Comparison of ENCODE assay signal across 31 mouse cellular contexts in the genomic region with DNA sequence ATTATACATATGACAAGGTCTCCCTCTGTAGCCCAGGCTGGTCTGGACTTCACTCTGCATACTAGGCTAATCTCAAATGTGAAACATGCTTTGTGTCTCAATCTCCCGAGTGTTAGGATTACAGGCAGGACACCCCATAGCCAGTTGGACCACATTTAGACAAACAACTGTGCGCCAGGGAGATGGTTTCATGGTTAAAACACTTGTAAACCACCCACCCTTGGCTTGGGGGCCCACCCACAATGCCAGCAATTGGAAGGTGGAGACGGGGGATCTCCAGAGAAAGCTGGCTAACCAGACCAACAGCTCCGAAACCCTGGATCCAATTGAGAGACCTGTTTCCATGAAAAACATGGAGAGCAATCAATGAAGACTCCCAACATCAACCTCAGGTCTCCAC. TPM values are rescaled to one million over a fixed set of nuclear protein-coding genes. Genes with fewer than 3 reads are reported as not detected.
"Had no signal": no experiment of that assay in that cellular context is flagged by ENCODE, and none has a peak within 500 bp of the region (broad histone marks: within the 10 kb centered on the region; RNA-seq: fewer than 3 reads in every experiment).

No protein-coding gene starts in this region.

- DNase-seq: left cerebral cortex, postnatal 4 days; liver; liver, embryonic 13.5 days; liver, postnatal 0 days; lung, adult 2 months; lung, postnatal 14 days had no signal

- H3K36me3 ChIP-seq: limb, embryonic 10.5 days; limb, embryonic 12.5 days; limb, embryonic 13.5 days; limb, embryonic 15.5 days; liver, embryonic 12.5 days; liver, embryonic 13.5 days; liver, embryonic 15.5 days; lung, embryonic 15.5 days; midbrain, embryonic 10.5 days; midbrain, embryonic 12.5 days; midbrain, embryonic 13.5 days; midbrain, embryonic 15.5 days had no signal

- H3K27ac ChIP-seq: limb, embryonic 10.5 days; limb, embryonic 12.5 days; limb, embryonic 13.5 days; limb, embryonic 15.5 days; liver, embryonic 12.5 days; liver, embryonic 13.5 days; liver, embryonic 14.5 days; liver, embryonic 15.5 days; lung, embryonic 15.5 days; macrophage; midbrain, embryonic 10.5 days; midbrain, embryonic 12.5 days; midbrain, embryonic 13.5 days; midbrain, embryonic 15.5 days had no signal

- H3K9me3 ChIP-seq: limb, embryonic 10.5 days; limb, embryonic 12.5 days; limb, embryonic 13.5 days; limb, embryonic 15.5 days; liver, embryonic 12.5 days; liver, embryonic 13.5 days; liver, embryonic 15.5 days; lung, embryonic 15.5 days; megakaryocyte, embryonic 14.5 days; midbrain, embryonic 10.5 days; midbrain, embryonic 12.5 days; midbrain, embryonic 13.5 days; midbrain, embryonic 15.5 days had no signal

- H3K4me3 ChIP-seq: limb, embryonic 10.5 days; limb, embryonic 12.5 days; limb, embryonic 13.5 days; limb, embryonic 15.5 days; liver, embryonic 12.5 days; liver, embryonic 13.5 days; liver, embryonic 15.5 days; lung, embryonic 15.5 days; megakaryocyte, embryonic 14.5 days; midbrain, embryonic 10.5 days; midbrain, embryonic 12.5 days; midbrain, embryonic 13.5 days; midbrain, embryonic 15.5 days; myocyte had no signal

- H3K4me2 ChIP-seq: limb, embryonic 12.5 days; limb, embryonic 13.5 days; limb, embryonic 15.5 days; liver, embryonic 11.5 days; liver, embryonic 12.5 days; liver, embryonic 13.5 days; liver, embryonic 15.5 days; lung, embryonic 14.5 days; lung, embryonic 15.5 days; midbrain, embryonic 11.5 days; midbrain, embryonic 12.5 days; midbrain, embryonic 13.5 days; midbrain, embryonic 15.5 days had no signal

- H3K9ac ChIP-seq: limb, embryonic 12.5 days; limb, embryonic 13.5 days; limb, embryonic 15.5 days; liver, embryonic 12.5 days; liver, embryonic 13.5 days; liver, embryonic 14.5 days; liver, embryonic 15.5 days; liver, postnatal 0 days; lung, embryonic 14.5 days; lung, embryonic 15.5 days; midbrain, embryonic 12.5 days; midbrain, embryonic 13.5 days; midbrain, embryonic 15.5 days had no signal

- ATAC-seq: liver, embryonic 12.5 days; liver, postnatal 0 days; midbrain, embryonic 13.5 days; midbrain, embryonic 15.5 days; midbrain, embryonic 16.5 days had no signal

RNA-seq across cellular contexts. Expression of gene Ttc9, which starts 3.0 kb away (rescaled TPM):
- total RNA-seq: liver, adult 2 months; megakaryocyte progenitor cell, adult 5-6 weeks; megakaryocyte-erythroid progenitor cell, adult 5-6 weeks; monocyte, adult 5-6 weeks had no signal
- polyA plus RNA-seq: liver, adult 2 months; liver, postnatal 0 days; macrophage had no signal

RNA-seq across cellular contexts. Expression of gene Adam21, which starts 59.8 kb away (rescaled TPM):
- total RNA-seq: megakaryocyte, adult 5-6 weeks; megakaryocyte-erythroid progenitor cell, adult 5-6 weeks; monocyte, adult 5-6 weeks had no signal
- polyA plus RNA-seq: liver, adult 2 months; liver, embryonic 13.5 days; liver, embryonic 15.5 days; liver, embryonic 16.5 days; liver, postnatal 0 days; lung, adult 2 months had no signal
